Mouse (Mus musculus): ENCODE measurements around the gene Grb10.

The Grb10 gene

GRCm38 (mm10) chr11:11947857-11948256, 90.6 kb downstream of the Grb10 start:
- no peak for DNase-seq (ENCODE audit: low spot score in 2 of 2)

- no peak for DNase-seq (ENCODE audit: low spot score in 2 of 2)
Observed at GRCm38 (mm10) chr11:11945766-11946165, 92.7 kb downstream of the Grb10 start.

GRCm38 (mm10) chr11:11944814-11945213, 93.7 kb downstream of the Grb10 start:
- DNase-seq (ENCODE audit: low spot score in 2 of 2) = no peak

- no peak for DNase-seq (ENCODE audit: low spot score in 2 of 2)
Observed at GRCm38 (mm10) chr11:11944082-11944349, 94.5 kb downstream of the Grb10 start.

GRCm38 (mm10) chr11:11943240-11944081, 95.0 kb downstream of the Grb10 start:
- DNase-seq (ENCODE audit: low spot score in 2 of 2) = no peak

- no peak for DNase-seq (ENCODE audit: low spot score in 2 of 2)
Observed at GRCm38 (mm10) chr11:11942320-11943217, 95.9 kb downstream of the Grb10 start.

- no peak for DNase-seq (ENCODE audit: low spot score in 2 of 2)
Observed at GRCm38 (mm10) chr11:11940833-11941681, 97.4 kb downstream of the Grb10 start.

- DNase-seq (ENCODE audit: low spot score in 2 of 2) = no peak
Observed at GRCm38 (mm10) chr11:11939611-11940010, 98.9 kb downstream of the Grb10 start.

GRCm38 (mm10) chr11:11938591-11938990, 99.9 kb downstream of the Grb10 start:
- no peak for DNase-seq (ENCODE audit: low spot score in 2 of 2)

GRCm38 (mm10) chr11:11937340-11938030, 101.0 kb downstream of the Grb10 start:
- DNase-seq (ENCODE audit: low spot score in 2 of 2) = no peak

GRCm38 (mm10) chr11:11934808-11935207, 103.7 kb downstream of the Grb10 start:
- DNase-seq (ENCODE audit: low spot score in 2 of 2) = no peak

GRCm38 (mm10) chr11:11932102-11932789, 106.2 kb downstream of the Grb10 start:
- no peak for DNase-seq (ENCODE audit: low spot score in 2 of 2)

- DNase-seq (ENCODE audit: low spot score in 2 of 2) = no peak
Observed at GRCm38 (mm10) chr11:11931688-11932087, 106.8 kb downstream of the Grb10 start.

GRCm38 (mm10) chr11:11930527-11930926, 108.0 kb downstream of the Grb10 start:
- DNase-seq (ENCODE audit: low spot score in 2 of 2) = no peak

GRCm38 (mm10) chr11:11929059-11929458, 109.4 kb downstream of the Grb10 start:
- no peak for DNase-seq (ENCODE audit: low spot score in 2 of 2)

- DNase-seq (ENCODE audit: low spot score in 2 of 2) = no peak
Observed at GRCm38 (mm10) chr11:11928586-11928985, 109.9 kb downstream of the Grb10 start.

GRCm38 (mm10) chr11:11923900-11924299, 114.6 kb downstream of the Grb10 start:
- no peak for DNase-seq (ENCODE audit: low spot score in 2 of 2)

- no peak for DNase-seq (ENCODE audit: low spot score in 2 of 2)
Observed at GRCm38 (mm10) chr11:11923345-11923744, 115.1 kb downstream of the Grb10 start.

- DNase-seq (ENCODE audit: low spot score in 2 of 2) = no peak
Observed at GRCm38 (mm10) chr11:11922106-11922505, 116.4 kb downstream of the Grb10 start.

- DNase-seq (ENCODE audit: low spot score in 2 of 2) = no peak
Observed at GRCm38 (mm10) chr11:11907703-11908413, 130.6 kb downstream of the Grb10 start.

All from frontal cortex, postnatal 25 days (tissue).